Mouse (Mus musculus) hematopoietic stem cell, adult 5-6 weeks (primary cell): ENCODE measurements around the gene Tbxas1. TPM values are rescaled to one million over a fixed set of nuclear protein-coding genes. Genes with fewer than 3 reads are reported as not detected.
A peak's percentile ranks its signal among the peaks of the same experiment; 100 is the strongest.

Experiments
- ATAC-seq, 2 experiments: fragments of 125-278 bp in 1 of 2; replicated peaks in 1 of 2; 2 replicates each; pipeline ENCODE4 v1.8.0; 2016 to 2017; ENCODE audit warnings: inconsistent platforms in 2 of 2, mild to moderate bottlenecking in 2 of 2, moderate number of reproducible peaks in 2 of 2, low read depth in 1 of 2, moderate TSS enrichment in 1 of 2; ENCODE audit not compliant: low FRiP score in 2 of 2, poor library complexity in 2 of 2, severe bottlenecking in 2 of 2, insufficient read depth in 1 of 2, low TSS enrichment in 1 of 2
- total RNA-seq: library from RNA; stranded (forward); fragments of 172-1452, 232-1000 nt; gene quantifications from 2 replicates; pipeline ENCODE4 v1.2.3, GENCODE M21; 2017

Gene Tbxas1
- total RNA-seq, 1 experiment from 2014 or later, result 53.0 TPM

DNA sequence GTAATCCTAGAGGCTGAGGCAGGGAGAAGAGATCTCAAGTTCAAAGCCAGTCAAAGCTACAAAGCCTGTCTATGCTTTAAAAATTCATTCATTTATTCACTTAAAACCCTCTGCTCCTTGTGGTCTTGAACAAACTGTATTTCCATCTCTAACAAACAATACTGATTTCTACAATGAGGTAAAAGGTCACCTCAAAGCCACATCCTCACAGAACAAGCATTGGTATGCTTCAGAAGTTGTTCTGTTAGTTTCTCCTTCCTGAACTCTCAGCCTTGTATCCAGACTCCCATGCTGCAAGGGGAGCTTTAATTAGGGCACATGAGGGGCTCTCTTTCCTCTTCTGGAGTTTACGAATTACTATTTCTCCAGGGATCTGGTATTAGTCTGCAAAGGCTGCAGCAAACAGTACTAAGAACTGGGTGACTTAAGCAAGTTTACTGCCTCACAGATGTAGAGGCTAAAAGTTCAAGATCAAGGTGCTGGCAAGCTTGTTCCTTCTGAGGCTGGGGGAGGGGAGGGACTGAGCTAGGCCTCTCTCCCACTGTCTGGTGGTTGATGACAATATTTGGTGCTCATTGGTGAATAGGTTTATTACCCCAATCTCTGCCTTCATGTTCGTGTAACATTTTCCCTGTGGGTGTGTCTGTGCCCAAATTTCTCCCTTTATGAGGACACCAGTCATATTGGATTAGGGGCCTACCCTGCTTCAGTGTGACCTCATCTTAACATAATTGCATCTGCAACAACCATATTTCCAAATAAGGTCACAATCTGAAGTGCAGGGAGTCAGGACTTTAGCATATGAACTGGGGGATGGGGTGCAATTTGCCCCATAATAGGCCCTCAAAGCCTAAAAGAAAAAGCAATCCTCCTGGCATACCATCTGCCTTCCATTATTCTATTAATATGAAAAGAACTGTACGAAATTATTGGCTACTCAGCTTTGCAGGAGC, 27.0 kb upstream of the Tbxas1 start:
- ATAC-seq, result 0 out of 4 replicates have a peak, but pooled peaks of 1 of the 2 experiments have one; percentile 46

DNA sequence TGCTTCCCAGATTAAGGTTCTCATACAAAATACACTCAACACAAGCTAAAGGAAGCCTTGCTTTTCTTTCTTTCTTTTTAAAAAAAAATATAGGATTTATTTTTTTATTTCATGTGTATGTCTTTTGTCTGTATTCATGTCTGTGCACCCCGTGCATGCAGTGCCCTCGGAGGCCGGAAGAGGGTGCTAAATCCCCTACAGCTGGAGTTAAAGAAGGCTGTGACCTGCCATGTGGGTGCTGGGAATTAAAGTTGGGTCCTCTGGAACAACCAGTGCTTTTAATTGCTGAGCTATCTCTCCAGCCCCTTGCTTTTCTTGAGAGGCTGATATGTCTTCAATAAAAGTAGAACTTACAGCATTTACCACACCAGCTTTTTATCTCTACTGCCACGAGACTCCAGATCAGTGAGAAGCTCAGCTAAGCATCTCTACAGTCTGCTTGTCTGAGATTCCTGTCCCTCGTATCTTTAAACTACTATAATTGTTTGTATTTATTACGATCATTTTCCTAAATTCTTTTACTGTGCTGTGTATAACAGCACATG, 24.4 kb upstream of the Tbxas1 start:
- no peak for ATAC-seq

DNA sequence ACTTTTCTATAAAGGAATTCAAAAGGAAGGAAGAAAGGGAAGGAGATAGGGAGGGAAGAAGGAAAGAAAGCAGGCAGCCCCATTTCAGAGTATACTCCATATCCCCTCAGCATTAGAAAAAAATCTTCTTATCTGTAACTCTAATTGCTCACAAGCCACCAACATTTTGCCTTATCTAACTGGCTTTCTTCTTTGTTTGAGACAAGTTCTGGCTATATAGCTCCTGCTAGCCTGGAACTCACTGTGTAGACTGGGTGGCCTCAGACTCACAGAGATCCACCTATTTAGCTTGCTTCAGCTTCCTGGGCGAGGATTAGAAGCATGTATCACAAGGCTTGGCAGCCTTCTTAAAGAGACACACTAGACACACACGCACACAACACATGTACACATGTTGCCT, 23.5 kb upstream of the Tbxas1 start:
- ATAC-seq, result no peak

DNA sequence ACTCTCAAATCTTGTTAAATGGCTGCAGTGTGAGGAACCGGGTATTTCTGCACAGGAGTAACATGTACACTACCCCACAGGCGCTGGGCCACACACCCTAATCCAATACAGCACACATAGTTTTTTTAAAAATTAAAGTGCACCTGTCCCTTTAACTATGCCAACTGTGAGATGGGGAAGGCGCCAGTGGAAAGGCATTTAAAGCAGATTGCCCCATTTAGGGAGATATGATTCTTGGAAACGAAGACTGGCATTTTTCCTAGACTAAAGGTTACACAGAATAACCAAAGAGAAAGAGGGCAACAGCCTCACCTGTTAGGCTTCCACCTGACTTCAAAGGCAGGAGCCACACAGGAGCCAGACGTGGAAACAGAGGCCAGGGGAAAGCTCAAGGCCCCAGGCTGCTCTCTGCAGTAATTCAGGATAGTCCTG, 21.6 kb upstream of the Tbxas1 start:
- no peak for ATAC-seq

DNA sequence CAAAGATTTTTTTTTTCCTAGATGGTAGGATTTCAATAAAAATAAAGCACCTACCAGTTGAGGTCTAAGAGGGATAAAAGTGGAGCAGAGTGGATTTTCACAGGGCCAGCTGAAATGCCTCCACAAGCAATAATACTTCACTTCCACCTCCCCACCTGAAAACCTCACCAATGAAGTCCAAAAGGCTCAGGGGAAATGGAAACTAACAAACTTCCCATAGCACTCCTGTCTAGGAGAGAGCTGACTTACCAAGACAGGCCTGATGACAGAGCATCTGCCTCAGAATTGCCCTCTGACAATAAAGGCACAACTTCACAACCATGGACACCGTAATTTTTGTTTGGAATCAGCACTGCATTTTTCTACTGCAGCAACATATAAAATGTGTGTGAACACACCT, 15.4 kb upstream of the Tbxas1 start:
- no peak for ATAC-seq

DNA sequence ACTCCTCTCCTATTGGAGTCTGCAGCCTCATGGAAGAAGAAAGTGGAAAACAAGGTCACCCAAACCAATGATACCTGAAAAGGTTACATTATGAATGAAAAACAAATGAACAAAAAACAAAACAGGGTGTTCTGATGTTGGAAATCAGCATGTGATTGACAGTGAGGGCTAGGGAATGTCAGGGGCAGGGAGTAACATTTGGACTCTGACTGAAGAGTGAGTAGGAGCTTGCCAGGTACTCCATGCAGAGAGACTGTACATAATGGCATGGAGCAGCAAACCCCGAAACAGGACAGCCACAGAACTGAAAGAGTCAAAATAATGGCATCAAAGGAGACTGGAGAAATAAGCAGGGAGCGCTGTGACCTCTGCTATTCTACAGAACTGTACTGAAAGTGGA, 14.9 kb upstream of the Tbxas1 start:
- no peak for ATAC-seq

DNA sequence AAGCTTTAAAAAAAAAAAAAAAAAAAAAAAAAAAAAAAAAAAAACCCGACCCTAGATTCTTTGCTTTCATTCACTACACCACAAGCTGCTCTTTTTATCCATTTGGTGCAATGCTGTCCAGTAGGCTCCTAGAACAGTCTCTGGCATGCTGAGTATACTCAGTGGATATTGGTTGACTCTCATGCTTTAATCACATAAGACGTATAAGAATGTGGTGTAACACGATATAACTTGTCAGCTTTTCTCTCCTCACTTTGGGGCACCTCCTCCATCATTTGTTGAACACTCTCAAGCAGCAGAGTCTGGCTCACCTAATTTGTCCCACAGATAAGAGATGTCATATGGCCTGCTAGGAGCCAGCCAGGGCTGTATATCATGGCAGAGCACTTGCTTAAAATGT, 11.6 kb upstream of the Tbxas1 start:
- ATAC-seq, result no peak

DNA sequence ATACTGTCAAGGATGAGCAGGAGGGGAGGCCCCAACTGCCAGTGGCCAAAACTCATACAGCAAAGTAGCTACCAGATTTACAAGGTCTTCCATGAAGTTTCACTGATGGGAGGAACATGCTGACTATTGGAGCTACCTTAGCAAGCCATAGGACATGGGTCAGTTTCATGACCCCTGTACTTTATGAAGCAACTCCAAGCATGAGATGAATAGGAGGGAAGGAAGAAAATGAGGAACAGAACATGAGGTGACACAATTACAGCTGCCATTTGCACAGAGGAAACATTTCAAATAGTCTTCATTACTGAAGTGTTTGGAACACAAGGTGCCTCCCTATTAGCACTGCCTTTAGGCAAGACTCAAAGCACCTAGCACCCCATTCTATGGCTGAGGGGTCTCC, 9.4 kb upstream of the Tbxas1 start:
- peak in 1 of 2 experiments; percentile 58; a peak in 1 of 4 replicates for ATAC-seq

DNA sequence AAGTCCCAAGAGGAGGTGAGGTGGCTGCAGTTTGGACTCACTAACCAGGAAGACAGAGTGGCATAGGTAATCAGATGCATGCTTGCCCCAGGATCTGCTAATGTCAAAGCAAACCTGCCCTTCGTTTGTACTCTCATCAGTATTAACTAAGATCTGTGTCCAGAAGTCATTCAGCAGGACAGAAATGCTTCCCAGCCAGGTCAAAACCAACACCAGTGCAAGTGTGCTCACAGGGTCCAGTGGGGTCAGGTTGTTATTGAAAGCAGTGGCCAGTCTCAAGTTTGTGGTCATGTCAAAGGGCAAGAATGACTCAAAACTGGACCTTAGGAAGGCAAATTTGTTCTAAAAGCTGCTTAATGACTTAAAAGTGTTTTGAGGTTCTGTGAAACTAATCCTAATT, 8.8 kb upstream of the Tbxas1 start:
- ATAC-seq, result no peak

DNA sequence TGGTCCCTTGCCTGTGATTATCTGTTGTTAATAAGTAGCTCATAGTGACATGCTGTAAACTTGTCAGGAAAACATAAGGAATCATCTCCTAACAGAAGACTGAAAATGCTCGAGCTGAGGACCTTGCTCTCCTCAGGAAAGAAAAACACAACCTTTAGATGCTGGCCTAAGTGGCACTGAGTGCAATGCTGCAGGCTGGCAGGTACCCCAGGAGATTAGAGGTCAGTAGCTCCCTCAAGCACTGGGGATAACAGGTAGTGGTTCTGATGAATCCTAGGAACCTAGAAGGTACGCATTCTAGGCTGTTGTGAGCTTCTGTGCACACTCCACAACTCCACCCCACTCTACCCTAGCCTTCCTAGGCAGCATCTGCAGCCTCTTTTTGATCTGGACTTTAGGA, 8.4 kb upstream of the Tbxas1 start:
- ATAC-seq, result no peak

DNA sequence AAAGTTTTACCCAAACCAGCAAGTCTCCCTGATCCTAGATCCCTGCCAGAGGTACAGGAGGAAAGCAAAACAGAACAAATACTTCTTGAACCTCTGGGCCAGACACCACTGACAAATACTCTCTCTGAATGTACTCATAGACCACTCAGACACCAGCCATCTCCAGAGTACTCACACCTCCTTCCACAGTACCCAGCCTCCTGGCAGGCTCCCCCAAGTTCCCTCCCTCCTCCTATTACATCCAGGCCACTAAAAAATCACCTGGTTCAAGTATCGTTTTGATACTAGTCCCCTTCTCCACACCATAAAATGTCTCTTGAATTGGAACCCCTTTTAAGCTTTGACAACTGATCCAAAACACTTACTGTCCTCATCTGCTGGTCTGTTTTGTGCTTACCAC, 7.9 kb upstream of the Tbxas1 start:
- ATAC-seq, result no peak

DNA sequence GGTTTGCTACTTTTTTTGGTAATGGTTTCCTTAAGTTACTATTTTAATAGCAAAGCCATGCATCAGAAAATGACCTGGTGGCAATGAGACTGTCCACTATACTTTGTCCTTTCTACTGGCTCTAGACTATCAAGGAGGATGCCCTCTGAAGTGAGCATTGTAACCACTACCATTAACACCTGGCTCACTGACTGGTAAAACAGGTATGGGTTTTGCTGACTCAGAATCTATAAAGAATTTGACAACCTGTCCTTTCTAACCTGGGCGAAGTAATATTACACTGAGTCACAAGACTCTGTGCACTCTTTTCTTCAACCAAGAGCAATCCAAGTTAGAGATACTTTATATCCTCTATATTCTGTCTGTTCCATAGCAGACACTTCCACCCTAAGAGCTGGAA, 6.2 kb upstream of the Tbxas1 start:
- ATAC-seq, result no peak

DNA sequence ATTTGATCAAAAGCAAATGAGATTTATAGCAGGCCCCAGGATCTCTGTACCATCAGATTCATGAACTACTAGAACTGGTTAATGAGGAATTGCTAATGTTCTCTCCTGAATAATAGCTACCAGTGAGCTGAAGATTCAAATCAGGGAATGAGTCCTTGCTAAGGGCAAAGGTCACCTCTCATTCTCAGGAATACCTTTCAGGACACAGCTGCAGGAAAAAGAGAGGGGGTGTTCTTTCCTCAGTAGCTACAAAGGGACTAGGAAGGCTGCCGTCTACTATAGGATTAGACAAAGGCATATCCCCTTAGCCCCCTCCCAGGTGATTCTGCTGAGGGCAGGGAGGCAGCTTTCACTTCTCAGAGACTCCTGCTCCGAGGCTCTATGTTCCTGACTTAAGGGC, 5.1 kb upstream of the Tbxas1 start:
- no peak for ATAC-seq

DNA sequence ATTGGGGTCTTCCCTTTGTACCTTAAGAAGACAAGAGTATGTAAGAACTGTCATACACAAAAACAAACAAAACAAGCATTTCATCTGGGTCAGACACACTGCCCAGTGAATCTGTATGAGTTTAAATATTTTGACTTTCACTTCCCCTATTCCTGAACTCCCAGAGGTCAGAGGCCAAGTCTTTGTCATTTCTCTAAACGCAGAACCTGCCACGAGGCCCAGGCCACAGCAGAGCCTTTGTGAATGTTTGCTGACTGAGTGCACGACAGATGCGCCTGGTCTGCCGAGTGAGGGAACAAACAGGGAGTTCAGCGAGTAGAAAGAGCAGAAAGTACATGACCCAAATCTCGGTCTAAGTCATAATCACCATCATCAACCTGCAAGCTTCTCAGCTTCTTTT, 4.2 kb upstream of the Tbxas1 start:
- ATAC-seq, result no peak

DNA sequence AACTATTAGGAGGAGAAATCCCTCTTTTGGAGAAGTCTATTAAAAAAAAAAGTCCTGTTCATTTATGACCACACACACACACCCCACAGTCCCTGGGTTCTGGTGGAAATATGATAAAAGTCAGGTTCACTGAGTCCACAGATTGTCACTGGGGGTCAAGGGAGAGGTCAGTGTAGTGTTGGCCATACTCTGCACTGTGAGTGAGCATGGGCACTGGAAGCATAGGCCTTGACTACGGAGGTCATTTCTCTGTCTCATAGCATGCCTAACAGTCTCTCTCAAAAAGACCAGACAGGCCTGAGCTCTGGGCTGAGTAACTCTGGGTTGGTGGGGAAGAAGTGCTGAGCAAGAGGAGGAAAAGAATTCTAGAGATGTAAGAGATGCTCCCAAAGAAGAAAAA, 1.9 kb upstream of the Tbxas1 start:
- ATAC-seq, result no peak

DNA sequence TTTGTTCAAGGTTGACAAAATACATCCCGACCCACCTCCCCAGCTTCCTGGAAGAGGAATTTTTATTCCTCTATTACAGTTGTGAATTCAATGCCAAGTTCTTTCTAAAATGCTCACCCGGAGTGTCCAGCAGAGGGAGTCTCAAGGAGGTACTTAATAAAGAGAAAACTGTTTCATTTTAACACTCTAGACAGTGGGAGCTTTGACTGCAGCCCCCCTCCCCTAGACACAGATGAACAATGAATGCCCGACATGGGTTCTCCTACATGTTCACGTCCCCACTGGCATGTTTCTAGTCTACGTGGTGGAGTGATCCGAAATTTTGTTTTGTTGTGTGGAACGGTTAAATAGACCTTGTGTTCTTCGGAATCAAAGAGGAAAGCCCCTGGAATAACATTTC, 1.2 kb upstream of the Tbxas1 start:
- peak; percentile 26 to 60; a peak in 2 of 4 replicates for ATAC-seq

DNA sequence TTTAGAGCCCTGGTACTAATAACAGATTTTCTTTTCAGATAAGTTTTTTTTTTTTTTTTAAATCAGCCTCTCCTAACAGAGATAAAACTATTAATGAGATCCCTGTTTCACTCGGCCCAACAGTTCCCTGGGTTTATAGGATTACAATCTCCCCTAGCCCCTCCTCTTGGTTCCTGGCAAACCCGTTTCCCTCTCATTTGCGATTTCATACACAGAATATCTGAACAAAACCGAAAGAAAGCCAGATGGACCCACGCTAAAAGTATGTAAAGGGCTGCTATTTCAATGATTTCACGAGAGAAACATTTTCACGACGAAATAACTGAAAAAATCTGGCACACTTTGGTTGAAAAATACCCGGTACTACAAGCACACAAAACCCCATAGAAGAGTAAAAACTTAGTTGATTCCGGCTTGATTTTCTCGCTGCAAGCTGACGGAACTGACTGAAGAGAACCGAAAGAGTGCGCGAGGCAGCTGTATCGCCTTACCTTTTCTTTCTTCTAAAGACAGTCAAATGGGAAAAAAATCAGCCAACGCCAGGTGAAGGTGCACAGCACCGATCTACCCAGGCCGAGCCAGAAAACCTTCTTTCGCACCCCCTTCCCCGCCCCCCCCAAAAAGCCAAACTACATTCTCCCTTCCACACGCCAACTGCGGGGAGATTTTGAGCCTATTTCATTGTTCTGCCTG, 493 bp upstream of the Tbxas1 start:
- ATAC-seq, result no peak
